Mouse (Mus musculus): ENCODE results near the gene Rcsd1. TPM values are rescaled to one million over a fixed set of nuclear protein-coding genes. Genes with fewer than 3 reads are reported as not detected.
"Not testable (repeated sequence)": the region's sequence is repeated elsewhere in the genome, so short reads cannot be mapped to it uniquely, and the experiment has no call there.

Rcsd1 gene
- polyA plus RNA-seq, 1 experiment from 2014 or later = 4.7 TPM

- Histone ChIP-seq H3K4me3 (replicated peaks; ENCODE audit: low read depth, low read length) (no peak overlapping the region), H3K27ac (replicated peaks; ENCODE audit: low read depth, low read length) (no peak overlapping the region), H3K36me3 (ENCODE audit: control insufficient read depth, insufficient read depth, low read length) (no peaks in the 10 kb centered on the region), H3K9me3 (ENCODE audit: control insufficient read depth, low read length) (no peaks in the 10 kb centered on the region), H3K4me2 (ENCODE audit: low read length) (no peak overlapping the region), H3K4me1 (ENCODE audit: control insufficient read depth, insufficient read depth, low read length) (no peaks in the 10 kb centered on the region), H3K9ac (replicated peaks; ENCODE audit: low read length) (no peak overlapping the region), H3K27me3 (ENCODE audit: control insufficient read depth, insufficient read depth, low read length) (no peaks in the 10 kb centered on the region)
- WGBS = 90% methylated on average over 2 of the region's 2 CpGs
- ATAC-seq (ENCODE audit: low FRiP score, low TSS enrichment) = no peak
- DNase-seq = no peak
Observed at GRCm38 (mm10) chr1:165687861-165688260, 21.7 kb downstream of the Rcsd1 start.

GRCm38 (mm10) chr1:165686963-165687362, 22.6 kb downstream of the Rcsd1 start:
- Histone ChIP-seq H3K4me3 (replicated peaks; ENCODE audit: low read depth, low read length) (no peak overlapping the region), H3K36me3 (ENCODE audit: control insufficient read depth, insufficient read depth, low read length) (no peaks in the 10 kb centered on the region), H3K27ac (replicated peaks; ENCODE audit: low read depth, low read length) (no peak overlapping the region), H3K9ac (replicated peaks; ENCODE audit: low read length) (no peak overlapping the region), H3K27me3 (ENCODE audit: control insufficient read depth, insufficient read depth, low read length) (no peaks in the 10 kb centered on the region), H3K4me1 (ENCODE audit: control insufficient read depth, insufficient read depth, low read length) (no peaks in the 10 kb centered on the region), H3K4me2 (ENCODE audit: low read length) (no peak overlapping the region), H3K9me3 (ENCODE audit: control insufficient read depth, low read length) (no peaks in the 10 kb centered on the region)
- DNase-seq = peak; percentile 37
- ATAC-seq (ENCODE audit: low FRiP score, low TSS enrichment) = no peak
- 61% methylated on average over 8 of the region's 8 CpGs for WGBS

GRCm38 (mm10) chr1:165686349-165686748, 23.2 kb downstream of the Rcsd1 start:
- ATAC-seq (ENCODE audit: low FRiP score, low TSS enrichment) (no peak), DNase-seq (no peak)
- H3K27me3 ChIP-seq (ENCODE audit: control insufficient read depth, insufficient read depth, low read length) = no peaks in the 10 kb centered on the region
- H3K4me1 ChIP-seq (ENCODE audit: control insufficient read depth, insufficient read depth, low read length) = no peaks in the 10 kb centered on the region
- no peak overlapping the region for H3K4me3 ChIP-seq (replicated peaks; ENCODE audit: low read depth, low read length)
- no peaks in the 10 kb centered on the region for H3K36me3 ChIP-seq (ENCODE audit: control insufficient read depth, insufficient read depth, low read length)
- no peaks in the 10 kb centered on the region for H3K9me3 ChIP-seq (ENCODE audit: control insufficient read depth, low read length)
- H3K9ac ChIP-seq (replicated peaks; ENCODE audit: low read length) = no peak overlapping the region
- no peak overlapping the region for H3K4me2 ChIP-seq (ENCODE audit: low read length)
- WGBS = 74% methylated on average over 6 of the region's 6 CpGs
- H3K27ac ChIP-seq (replicated peaks; ENCODE audit: low read depth, low read length) = no peak overlapping the region

- Histone ChIP-seq H3K4me1 (ENCODE audit: control insufficient read depth, insufficient read depth, low read length) (no peaks in the 10 kb centered on the region), H3K27me3 (ENCODE audit: control insufficient read depth, insufficient read depth, low read length) (no peaks in the 10 kb centered on the region), H3K36me3 (ENCODE audit: control insufficient read depth, insufficient read depth, low read length) (no peaks in the 10 kb centered on the region), H3K27ac (replicated peaks; ENCODE audit: low read depth, low read length) (no peak overlapping the region), H3K9ac (replicated peaks; ENCODE audit: low read length) (no peak overlapping the region), H3K4me3 (replicated peaks; ENCODE audit: low read depth, low read length) (no peak overlapping the region), H3K9me3 (ENCODE audit: control insufficient read depth, low read length) (no peaks in the 10 kb centered on the region), H3K4me2 (ENCODE audit: low read length) (no peak overlapping the region)
- 58% methylated on average over 15 of the region's 15 CpGs for WGBS
- ATAC-seq (ENCODE audit: low FRiP score, low TSS enrichment) (no peak), DNase-seq (no peak)
Observed at GRCm38 (mm10) chr1:165684261-165685203, 25.0 kb downstream of the Rcsd1 start.

GRCm38 (mm10) chr1:165682056-165682853, 27.3 kb downstream of the Rcsd1 start:
- no peaks in the 10 kb centered on the region for H3K27me3 ChIP-seq (ENCODE audit: control insufficient read depth, insufficient read depth, low read length)

GRCm38 (mm10) chr1:165681045-165681794, 28.3 kb downstream of the Rcsd1 start:
- Histone ChIP-seq H3K9ac (replicated peaks; ENCODE audit: low read length) (no peak overlapping the region), H3K36me3 (ENCODE audit: control insufficient read depth, insufficient read depth, low read length) (no peaks in the 10 kb centered on the region), H3K4me1 (ENCODE audit: control insufficient read depth, insufficient read depth, low read length) (no peaks in the 10 kb centered on the region), H3K4me2 (ENCODE audit: low read length) (no peak overlapping the region), H3K27ac (replicated peaks; ENCODE audit: low read depth, low read length) (no peak overlapping the region), H3K9me3 (ENCODE audit: control insufficient read depth, low read length) (no peaks in the 10 kb centered on the region), H3K27me3 (ENCODE audit: control insufficient read depth, insufficient read depth, low read length) (no peaks in the 10 kb centered on the region), H3K4me3 (replicated peaks; ENCODE audit: low read depth, low read length) (no peak overlapping the region)
- 71% methylated on average over 13 of the region's 13 CpGs for WGBS
- DNase-seq (no peak), ATAC-seq (ENCODE audit: low FRiP score, low TSS enrichment) (no peak)

More at GRCm38 (mm10) chr1:165682056-165682853, 27.3 kb downstream of the Rcsd1 start:
- no peak overlapping the region for H3K4me2 ChIP-seq (ENCODE audit: low read length)
- no peak overlapping the region for H3K9ac ChIP-seq (replicated peaks; ENCODE audit: low read length)
- H3K4me1 ChIP-seq (ENCODE audit: control insufficient read depth, insufficient read depth, low read length) = no peaks in the 10 kb centered on the region
- no peaks in the 10 kb centered on the region for H3K9me3 ChIP-seq (ENCODE audit: control insufficient read depth, low read length)
- 85% methylated on average over 18 of the region's 18 CpGs for WGBS
- no peaks in the 10 kb centered on the region for H3K36me3 ChIP-seq (ENCODE audit: control insufficient read depth, insufficient read depth, low read length)
- H3K27ac ChIP-seq (replicated peaks; ENCODE audit: low read depth, low read length) = no peak overlapping the region
- DNase-seq (no peak), ATAC-seq (ENCODE audit: low FRiP score, low TSS enrichment) (no peak)
- H3K4me3 ChIP-seq (replicated peaks; ENCODE audit: low read depth, low read length) = no peak overlapping the region

GRCm38 (mm10) chr1:165680086-165680485, 29.5 kb downstream of the Rcsd1 start:
- H3K27me3 ChIP-seq (ENCODE audit: control insufficient read depth, insufficient read depth, low read length); ATAC-seq (ENCODE audit: low FRiP score, low TSS enrichment); H3K4me1 ChIP-seq (ENCODE audit: control insufficient read depth, insufficient read depth, low read length); H3K9me3 ChIP-seq (ENCODE audit: control insufficient read depth, low read length); H3K9ac ChIP-seq (replicated peaks; ENCODE audit: low read length); DNase-seq; H3K4me3 ChIP-seq (replicated peaks; ENCODE audit: low read depth, low read length); H3K27ac ChIP-seq (replicated peaks; ENCODE audit: low read depth, low read length); H3K36me3 ChIP-seq (ENCODE audit: control insufficient read depth, insufficient read depth, low read length); H3K4me2 ChIP-seq (ENCODE audit: low read length): not testable (repeated sequence)

GRCm38 (mm10) chr1:165679618-165679997, 29.9 kb downstream of the Rcsd1 start:
- no peak for ATAC-seq (ENCODE audit: low FRiP score, low TSS enrichment)
- 35% methylated on average over 3 of the region's 3 CpGs for WGBS
- H3K4me3 ChIP-seq (replicated peaks; ENCODE audit: low read depth, low read length) = no peak overlapping the region
- no peak overlapping the region for H3K4me2 ChIP-seq (ENCODE audit: low read length)
- no peaks in the 10 kb centered on the region for H3K9me3 ChIP-seq (ENCODE audit: control insufficient read depth, low read length)
- H3K27ac ChIP-seq (replicated peaks; ENCODE audit: low read depth, low read length) = no peak overlapping the region
- no peaks in the 10 kb centered on the region for H3K36me3 ChIP-seq (ENCODE audit: control insufficient read depth, insufficient read depth, low read length)
- H3K4me1 ChIP-seq (ENCODE audit: control insufficient read depth, insufficient read depth, low read length) = no peaks in the 10 kb centered on the region
- DNase-seq = no peak
- H3K27me3 ChIP-seq (ENCODE audit: control insufficient read depth, insufficient read depth, low read length) = no peaks in the 10 kb centered on the region
- H3K9ac ChIP-seq (replicated peaks; ENCODE audit: low read length) = no peak overlapping the region
